Mouse (Mus musculus) heart, embryonic 11.5 days (tissue): ENCODE data around the gene Hspbap1. TPM values are rescaled to one million over a fixed set of nuclear protein-coding genes. Genes with fewer than 3 reads are reported as not detected.

ENCODE experiments used
- ATAC-seq: fragments of 200-750 bp; cut with Nextera tagmentation; replicated peaks from 2 replicates; pipeline ENCODE4 v1.8.0; 2017; ENCODE audit warnings: moderate library complexity; ENCODE audit not compliant: insufficient number of reproducible peaks, low FRiP score, low TSS enrichment
- H3K27ac ChIP-seq: fragments of 300-500 bp; sonication (generic); 2 replicates; pipeline ENCODE4 v1.5.1; 2014; ENCODE audit warnings: mild to moderate bottlenecking, low read depth, low read length
- H3K27me3 ChIP-seq: fragments of 300-500 bp; sonication (generic); 2 replicates; pipeline ENCODE4 v1.6.1; 2014; ENCODE audit warnings: mild to moderate bottlenecking, low read length, mixed read lengths; ENCODE audit not compliant: control insufficient read depth, insufficient read depth
- H3K36me3 ChIP-seq: fragments of 300-500 bp; sonication (generic); 2 replicates; pipeline ENCODE4 v1.6.1; 2014; ENCODE audit warnings: mild to moderate bottlenecking, low read length, moderate library complexity, mixed read lengths; ENCODE audit not compliant: control insufficient read depth, insufficient read depth
- H3K4me1 ChIP-seq: fragments of 300-500 bp; sonication (generic); 2 replicates; pipeline ENCODE4 v1.6.1; 2014; ENCODE audit warnings: low read length; ENCODE audit not compliant: control insufficient read depth, insufficient read depth
- H3K4me2 ChIP-seq: fragments of 300-500 bp; sonication (generic); 2 replicates; pipeline ENCODE4 v1.6.1; 2014; ENCODE audit warnings: mild to moderate bottlenecking, moderate library complexity
- H3K4me3 ChIP-seq: fragments of 300-500 bp; sonication (generic); 2 replicates; pipeline ENCODE4 v1.5.1; 2014; ENCODE audit warnings: low read depth, low read length
- H3K9ac ChIP-seq: fragments of 300-500 bp; sonication (generic); 2 replicates; pipeline ENCODE4 v1.6.1; 2014; ENCODE audit warnings: mild to moderate bottlenecking, low read depth, low read length, moderate library complexity
- H3K9me3 ChIP-seq: fragments of 300-500 bp; sonication (generic); replicated peaks from 2 replicates; pipeline ENCODE4 v1.6.1; 2016; ENCODE audit warnings: low read length; ENCODE audit not compliant: control insufficient read depth
- WGBS: fragments of 180-500 bp; shearing (Covaris S2); extraction: QIAGEN DNeasy Blood & Tissue Kit; methylation state at CpG from one replicate; pipeline ENCODE4 v1.1.7; 2014; ENCODE audit not compliant: insufficient replicate concordance; 5-methylcytosine and 5-hydroxymethylcytosine counted together
- polyA plus RNA-seq: library from polyadenylated mRNA; unstranded; fragments of >200 nt; fragmentation: Nextera tagmentation; extraction: Ambion mirVana; gene quantifications from 2 replicates; pipeline ENCODE4 v1.2.1, GENCODE M21; 2014

Gene Hspbap1
- polyA plus RNA-seq, 1 experiment from 2014 or later, result 13.3 TPM

- no peak overlapping the region for H3K4me3 ChIP-seq
- no peak overlapping the region for H3K4me2 ChIP-seq
- no peaks in the 10 kb centered on the region for H3K9me3 ChIP-seq
- H3K27me3 ChIP-seq, result no peaks in the 10 kb centered on the region
- H3K36me3 ChIP-seq, result peaks cover 7% of the 10 kb centered on the region; the same call in 1 of the 2 replicates
- H3K9ac ChIP-seq, result no peak overlapping the region
- 23% methylated on average over 7 of the region's 7 CpGs for WGBS
- H3K27ac ChIP-seq, result no peak overlapping the region
- no peak for ATAC-seq
- no peaks in the 10 kb centered on the region for H3K4me1 ChIP-seq
Measured at GRCm38 (mm10) chr16:35829999-35830398, 59.8 kb downstream of the Hspbap1 start.

GRCm38 (mm10) chr16:35832926-35833325 lies 62.8 kb downstream of the Hspbap1 start:
- 75% methylated on average over 3 of the region's 3 CpGs for WGBS
- H3K4me1 ChIP-seq, result no peaks in the 10 kb centered on the region
- no peak overlapping the region for H3K27ac ChIP-seq
- H3K4me2 ChIP-seq, result no peak overlapping the region
- no peaks in the 10 kb centered on the region for H3K9me3 ChIP-seq
- 0 out of 2 replicates have a peak, but pooled peaks cover 1% of the 10 kb centered on the region for H3K36me3 ChIP-seq
- H3K27me3 ChIP-seq, result no peaks in the 10 kb centered on the region
- H3K9ac ChIP-seq, result no peak overlapping the region
- ATAC-seq, result no peak
- no peak overlapping the region for H3K4me3 ChIP-seq

- Histone ChIP-seq H3K4me3 (no peak overlapping the region), H3K36me3 (no peaks in the 10 kb centered on the region), H3K27me3 (no peaks in the 10 kb centered on the region), H3K9ac (no peak overlapping the region), H3K4me2 (no peak overlapping the region), H3K27ac (no peak overlapping the region), H3K4me1 (no peaks in the 10 kb centered on the region), H3K9me3 (no peaks in the 10 kb centered on the region)
- ATAC-seq, result no peak
- WGBS, result 84% methylated on average over 8 of the region's 8 CpGs
Measured at GRCm38 (mm10) chr16:35834653-35835052, 64.5 kb downstream of the Hspbap1 start.

- 14% methylated on average over 1 of the region's 1 CpGs for WGBS
- no peaks in the 10 kb centered on the region for H3K4me1 ChIP-seq
- no peak overlapping the region for H3K9ac ChIP-seq
- no peak for ATAC-seq
- H3K9me3 ChIP-seq, result no peaks in the 10 kb centered on the region
- no peak overlapping the region for H3K27ac ChIP-seq
- no peaks in the 10 kb centered on the region for H3K36me3 ChIP-seq
- no peak overlapping the region for H3K4me2 ChIP-seq
- no peak overlapping the region for H3K4me3 ChIP-seq
- no peaks in the 10 kb centered on the region for H3K27me3 ChIP-seq
Measured at GRCm38 (mm10) chr16:35839680-35840079, 69.5 kb downstream of the Hspbap1 start.

GRCm38 (mm10) chr16:35847138-35847537 lies 77.0 kb downstream of the Hspbap1 start:
- Histone ChIP-seq H3K27ac (no peak overlapping the region), H3K4me3 (no peak overlapping the region), H3K27me3 (no peaks in the 10 kb centered on the region), H3K4me2 (no peak overlapping the region), H3K4me1 (no peaks in the 10 kb centered on the region), H3K9me3 (no peaks in the 10 kb centered on the region), H3K36me3 (no peaks in the 10 kb centered on the region), H3K9ac (no peak overlapping the region)
- ATAC-seq, result no peak

- H3K9ac ChIP-seq, result no peak overlapping the region
- H3K36me3 ChIP-seq, result no peaks in the 10 kb centered on the region
- no peak overlapping the region for H3K4me2 ChIP-seq
- H3K4me1 ChIP-seq, result 0 out of 2 replicates have a peak, but pooled peaks cover 2% of the 10 kb centered on the region
- H3K27me3 ChIP-seq, result no peaks in the 10 kb centered on the region
- no peaks in the 10 kb centered on the region for H3K9me3 ChIP-seq
- WGBS, result 56% methylated on average over 4 of the region's 4 CpGs
- no peak for ATAC-seq
- H3K27ac ChIP-seq, result no peak overlapping the region
- H3K4me3 ChIP-seq, result no peak overlapping the region
Measured at GRCm38 (mm10) chr16:35855846-35856245, 85.7 kb downstream of the Hspbap1 start.

- no peak overlapping the region for H3K4me3 ChIP-seq
- no peaks in the 10 kb centered on the region for H3K36me3 ChIP-seq
- 0 out of 2 replicates have a peak, but pooled peaks cover 2% of the 10 kb centered on the region for H3K4me1 ChIP-seq
- H3K9me3 ChIP-seq, result no peaks in the 10 kb centered on the region
- H3K4me2 ChIP-seq, result peak overlapping the region; percentile 41; the same call in 1 of the 2 replicates
- H3K9ac ChIP-seq, result no peak overlapping the region
- 48% methylated on average over 18 of the region's 18 CpGs for WGBS
- H3K27ac ChIP-seq, result no peak overlapping the region
- H3K27me3 ChIP-seq, result no peaks in the 10 kb centered on the region
- ATAC-seq, result 0 out of 2 replicates have a peak, but pooled peaks have one; percentile 39
Measured at GRCm38 (mm10) chr16:35856766-35857165, 86.6 kb downstream of the Hspbap1 start.

- Histone ChIP-seq H3K4me1 (0 out of 2 replicates have a peak, but pooled peaks cover 2% of the 10 kb centered on the region), H3K27ac (no peak overlapping the region), H3K27me3 (no peaks in the 10 kb centered on the region), H3K9me3 (no peaks in the 10 kb centered on the region), H3K36me3 (no peaks in the 10 kb centered on the region), H3K9ac (no peak overlapping the region), H3K4me3 (no peak overlapping the region), H3K4me2 (no peak overlapping the region)
- 59% methylated on average over 16 of the region's 16 CpGs for WGBS
- no peak for ATAC-seq
Measured at GRCm38 (mm10) chr16:35860236-35860635, 90.1 kb downstream of the Hspbap1 start.

- no peak overlapping the region for H3K9ac ChIP-seq
- H3K9me3 ChIP-seq, result no peaks in the 10 kb centered on the region
- WGBS, result 89% methylated on average over 1 of the region's 1 CpGs
- no peak overlapping the region for H3K4me2 ChIP-seq
- no peak overlapping the region for H3K27ac ChIP-seq
- no peaks in the 10 kb centered on the region for H3K4me1 ChIP-seq
- no peak overlapping the region for H3K4me3 ChIP-seq
- no peak for ATAC-seq
- H3K36me3 ChIP-seq, result no peaks in the 10 kb centered on the region
- H3K27me3 ChIP-seq, result no peaks in the 10 kb centered on the region
Measured at GRCm38 (mm10) chr16:35862057-35862456, 91.9 kb downstream of the Hspbap1 start.
